Mouse (Mus musculus) midbrain, embryonic 12.5 days (tissue): Measurements from ENCODE around the gene Amer2. TPM values are rescaled to one million over a fixed set of nuclear protein-coding genes. Genes with fewer than 3 reads are reported as not detected.

Experiments
- ATAC-seq: fragments of 200-750 bp; cut with Nextera tagmentation; 2 replicates; pipeline ENCODE4 v1.8.0; 2017; ENCODE audit warnings: low read depth, moderate TSS enrichment, moderate library complexity; ENCODE audit not compliant: low FRiP score
- H3K27ac ChIP-seq: fragments of 300-500 bp; sonication (generic); replicated peaks from 2 replicates; pipeline ENCODE4 v1.5.1; 2016; ENCODE audit warnings: mild to moderate bottlenecking
- H3K27me3 ChIP-seq: fragments of 300-500 bp; sonication (generic); 2 replicates; pipeline ENCODE4 v1.6.1; 2016; ENCODE audit warnings: mild to moderate bottlenecking
- H3K36me3 ChIP-seq: fragments of 300-500 bp; sonication (generic); 2 replicates; pipeline ENCODE4 v1.6.1; 2016
- H3K4me1 ChIP-seq: fragments of 300-500 bp; sonication (generic); 2 replicates; pipeline ENCODE4 v1.6.1; 2016
- H3K4me2 ChIP-seq: fragments of 300-500 bp; sonication (generic); replicated peaks from 2 replicates; pipeline ENCODE4 v1.6.1; 2016; ENCODE audit warnings: mild to moderate bottlenecking, moderate library complexity
- H3K4me3 ChIP-seq: fragments of 300-500 bp; sonication (generic); 2 replicates; pipeline ENCODE4 v1.5.1; 2016; ENCODE audit warnings: mild to moderate bottlenecking
- H3K9ac ChIP-seq: fragments of 300-500 bp; sonication (generic); replicated peaks from 2 replicates; pipeline ENCODE4 v1.6.1; 2016; ENCODE audit warnings: mild to moderate bottlenecking, moderate library complexity
- H3K9me3 ChIP-seq: fragments of 300-500 bp; sonication (generic); 2 replicates; pipeline ENCODE4 v1.6.1; 2016; ENCODE audit warnings: mild to moderate bottlenecking
- WGBS: fragments of 180-500 bp; shearing (Covaris S2); methylation state at CpG from one replicate; pipeline ENCODE4 v1.1.7; 2016; 5-methylcytosine and 5-hydroxymethylcytosine counted together
- polyA plus RNA-seq: library from polyadenylated mRNA; unstranded; fragments of >200 nt; fragmentation: Nextera tagmentation; extraction: Ambion mirVana; gene quantifications from 2 replicates; pipeline ENCODE4 v1.2.1, GENCODE M21; 2016

The Amer2 gene
- polyA plus RNA-seq, 1 experiment from 2014 or later: 31.0 TPM

- no peak overlapping the region for H3K27ac ChIP-seq
- no peak overlapping the region for H3K4me2 ChIP-seq
- no peak overlapping the region for H3K9ac ChIP-seq
- no peak for ATAC-seq
- H3K9me3 ChIP-seq: no peaks in the 10 kb centered on the region
- no peaks in the 10 kb centered on the region for H3K36me3 ChIP-seq
- 91% methylated on average over 4 of the region's 4 CpGs for WGBS
- H3K4me1 ChIP-seq: peaks cover 22% of the 10 kb centered on the region
- no peak overlapping the region for H3K4me3 ChIP-seq
- H3K27me3 ChIP-seq: peaks cover 5% of the 10 kb centered on the region
These were observed 24.3 kb downstream of the Amer2 start for GRCm38 (mm10) chr14:60397321-60397720.

- WGBS: 8% methylated on average over 7 of the region's 7 CpGs
- H3K9ac ChIP-seq: no peak overlapping the region
- H3K27ac ChIP-seq: peak overlapping the region; percentile 52
- peaks cover 5% of the 10 kb centered on the region for H3K27me3 ChIP-seq
- no peaks in the 10 kb centered on the region for H3K36me3 ChIP-seq
- no peaks in the 10 kb centered on the region for H3K9me3 ChIP-seq
- ATAC-seq: peak; percentile 75
- peaks cover 33% of the 10 kb centered on the region for H3K4me1 ChIP-seq
- H3K4me2 ChIP-seq: no peak overlapping the region; the same call in 1 of the 2 replicates
- H3K4me3 ChIP-seq: no peak overlapping the region
These were observed 25.8 kb downstream of the Amer2 start for GRCm38 (mm10) chr14:60398861-60399260.

GRCm38 (mm10) chr14:60403228-60403627 is 30.2 kb downstream of the Amer2 start:
- peak overlapping the region; percentile 56 for H3K27ac ChIP-seq

GRCm38 (mm10) chr14:60405829-60406228 is 32.8 kb downstream of the Amer2 start:
- peaks cover 7% of the 10 kb centered on the region; the same call in 1 of the 2 replicates for H3K27me3 ChIP-seq
- H3K36me3 ChIP-seq: no peaks in the 10 kb centered on the region
- H3K27ac ChIP-seq: no peak overlapping the region
- H3K4me1 ChIP-seq: peaks cover 48% of the 10 kb centered on the region
- WGBS: 81% methylated on average over 2 of the region's 2 CpGs
- H3K4me3 ChIP-seq: no peak overlapping the region
- no peak overlapping the region for H3K4me2 ChIP-seq
- ATAC-seq: no peak
- no peaks in the 10 kb centered on the region for H3K9me3 ChIP-seq
- H3K9ac ChIP-seq: no peak overlapping the region

More at GRCm38 (mm10) chr14:60403228-60403627, 30.2 kb downstream of the Amer2 start:
- Histone ChIP-seq H3K36me3 (no peaks in the 10 kb centered on the region), H3K4me3 (no peak overlapping the region), H3K4me1 (peaks cover 35% of the 10 kb centered on the region), H3K27me3 (peaks cover 11% of the 10 kb centered on the region), H3K9me3 (no peaks in the 10 kb centered on the region), H3K4me2 (no peak overlapping the region), H3K9ac (no peak overlapping the region)
- no peak for ATAC-seq
- whole genome bisulfite sequencing: 32% methylated on average over 2 of the region's 2 CpGs

- no peak overlapping the region for H3K4me3 ChIP-seq
- no peak overlapping the region for H3K27ac ChIP-seq
- WGBS: 90% methylated on average over 5 of the region's 5 CpGs
- no peaks in the 10 kb centered on the region for H3K36me3 ChIP-seq
- peaks cover 50% of the 10 kb centered on the region for H3K4me1 ChIP-seq
- no peaks in the 10 kb centered on the region for H3K9me3 ChIP-seq
- H3K4me2 ChIP-seq: no peak overlapping the region
- peaks cover 7% of the 10 kb centered on the region; the same call in 1 of the 2 replicates for H3K27me3 ChIP-seq
- ATAC-seq: no peak
- no peak overlapping the region for H3K9ac ChIP-seq
These were observed 33.5 kb downstream of the Amer2 start for GRCm38 (mm10) chr14:60406543-60406942.

- peaks cover 7% of the 10 kb centered on the region; the same call in 1 of the 2 replicates for H3K27me3 ChIP-seq
- H3K4me2 ChIP-seq: no peak overlapping the region
- H3K9me3 ChIP-seq: no peaks in the 10 kb centered on the region
- WGBS: 87% methylated on average over 9 of the region's 9 CpGs
- no peak overlapping the region for H3K9ac ChIP-seq
- no peak overlapping the region for H3K4me3 ChIP-seq
- no peak for ATAC-seq
- H3K4me1 ChIP-seq: peaks cover 42% of the 10 kb centered on the region
- H3K36me3 ChIP-seq: no peaks in the 10 kb centered on the region
- no peak overlapping the region for H3K27ac ChIP-seq
These were observed 34.3 kb downstream of the Amer2 start for GRCm38 (mm10) chr14:60407319-60407718.

- 21% methylated on average over 12 of the region's 12 CpGs for whole genome bisulfite sequencing
- H3K4me3 ChIP-seq: no peak overlapping the region
- peak; percentile 76 for ATAC-seq
- no peaks in the 10 kb centered on the region for H3K36me3 ChIP-seq
- H3K27ac ChIP-seq: peak overlapping the region; percentile 63
- peaks cover 7% of the 10 kb centered on the region; the same call in 1 of the 2 replicates for H3K27me3 ChIP-seq
- no peaks in the 10 kb centered on the region for H3K9me3 ChIP-seq
- H3K9ac ChIP-seq: no peak overlapping the region
- peaks cover 33% of the 10 kb centered on the region for H3K4me1 ChIP-seq
- peak overlapping the region; percentile 29 for H3K4me2 ChIP-seq
These were observed 36.8 kb downstream of the Amer2 start for GRCm38 (mm10) chr14:60409702-60410491.

GRCm38 (mm10) chr14:60411229-60411628 is 38.2 kb downstream of the Amer2 start:
- no peak overlapping the region for H3K27ac ChIP-seq
- no peak overlapping the region for H3K4me3 ChIP-seq
- H3K4me1 ChIP-seq: peaks cover 35% of the 10 kb centered on the region
- ATAC-seq: no peak
- no peaks in the 10 kb centered on the region for H3K36me3 ChIP-seq
- no peak overlapping the region for H3K9ac ChIP-seq
- H3K27me3 ChIP-seq: peaks cover 7% of the 10 kb centered on the region; the same call in 1 of the 2 replicates
- no peaks in the 10 kb centered on the region for H3K9me3 ChIP-seq
- 71% methylated on average over 6 of the region's 6 CpGs for WGBS
- H3K4me2 ChIP-seq: no peak overlapping the region

- Histone ChIP-seq H3K4me2 (no peak overlapping the region), H3K9ac (no peak overlapping the region), H3K27me3 (no peaks in the 10 kb centered on the region), H3K4me1 (peaks cover 23% of the 10 kb centered on the region), H3K36me3 (no peaks in the 10 kb centered on the region), H3K9me3 (no peaks in the 10 kb centered on the region), H3K4me3 (no peak overlapping the region), H3K27ac (no peak overlapping the region)
- WGBS: 75% methylated on average over 8 of the region's 8 CpGs
- ATAC-seq: no peak
These were observed 41.6 kb downstream of the Amer2 start for GRCm38 (mm10) chr14:60414691-60415090.

- Histone ChIP-seq H3K4me2 (no peak overlapping the region), H3K27ac (no peak overlapping the region), H3K9me3 (no peaks in the 10 kb centered on the region), H3K36me3 (no peaks in the 10 kb centered on the region), H3K4me1 (peaks cover 7% of the 10 kb centered on the region; the same call in 1 of the 2 replicates), H3K9ac (no peak overlapping the region), H3K4me3 (no peak overlapping the region), H3K27me3 (no peaks in the 10 kb centered on the region; the same call in 1 of the 2 replicates)
- no peak for ATAC-seq
- 90% methylated on average over 5 of the region's 5 CpGs for WGBS
These were observed 44.9 kb downstream of the Amer2 start for GRCm38 (mm10) chr14:60417924-60418323.

- WGBS: 90% methylated on average over 2 of the region's 2 CpGs
- H3K9ac ChIP-seq: no peak overlapping the region
- no peaks in the 10 kb centered on the region for H3K9me3 ChIP-seq
- H3K27me3 ChIP-seq: peaks cover 9% of the 10 kb centered on the region
- H3K4me1 ChIP-seq: peaks cover 5% of the 10 kb centered on the region; the same call in 1 of the 2 replicates
- H3K4me2 ChIP-seq: no peak overlapping the region
- no peak for ATAC-seq
- H3K36me3 ChIP-seq: no peaks in the 10 kb centered on the region
- H3K4me3 ChIP-seq: no peak overlapping the region
- H3K27ac ChIP-seq: no peak overlapping the region
These were observed 49.9 kb downstream of the Amer2 start for GRCm38 (mm10) chr14:60422920-60423319.

GRCm38 (mm10) chr14:60424174-60424573 is 51.1 kb downstream of the Amer2 start:
- WGBS: 81% methylated on average over 3 of the region's 3 CpGs
- Histone ChIP-seq H3K9ac (no peak overlapping the region), H3K27me3 (peaks cover 9% of the 10 kb centered on the region), H3K36me3 (no peaks in the 10 kb centered on the region), H3K9me3 (no peaks in the 10 kb centered on the region), H3K4me1 (peaks cover 13% of the 10 kb centered on the region), H3K4me3 (no peak overlapping the region), H3K4me2 (no peak overlapping the region), H3K27ac (no peak overlapping the region)
- no peak for ATAC-seq
